Mouse (Mus musculus) 3T3-L1 (cell line): ENCODE measurements at regions not wholly inside any gene's neighbourhood (a gene's known extent, or its start where the extent isn't known, plus 50 kb on each side); places are given as distances from the start of the nearest gene placed in this dataset.
"Not testable (repeated sequence)": the region's sequence is repeated elsewhere in the genome, so short reads cannot be mapped to it uniquely, and the experiment has no call there.

Source experiments
- DNase-seq: peaks from one replicate; pipeline ENCODE4 v3.0.0-alpha.2; 2015; ENCODE audit warnings: low read depth, low spot score

GRCm38 (mm10) chr14:114485781-114486180, 606.2 kb upstream of the Gpc5 start:
- no peak for DNase-seq

- not testable (repeated sequence) for DNase-seq
Observed at GRCm38 (mm10) chr14:114493371-114493770, 598.6 kb upstream of the Gpc5 start.

- no peak for DNase-seq
Observed at GRCm38 (mm10) chr14:114504976-114505375, 587.0 kb upstream of the Gpc5 start.

GRCm38 (mm10) chr14:114547910-114548680, 543.9 kb upstream of the Gpc5 start:
- DNase-seq = no peak

GRCm38 (mm10) chr14:114549101-114549500, 542.9 kb upstream of the Gpc5 start:
- no peak for DNase-seq

- peak; percentile 17 for DNase-seq
Observed at GRCm38 (mm10) chr14:114566411-114567030, 525.5 kb upstream of the Gpc5 start.

GRCm38 (mm10) chr14:114567673-114568309, 524.2 kb upstream of the Gpc5 start:
- DNase-seq = peak; percentile 29

- no peak for DNase-seq
Observed at GRCm38 (mm10) chr14:114587367-114588064, 504.5 kb upstream of the Gpc5 start.

- no peak for DNase-seq
Observed at GRCm38 (mm10) chr14:114609296-114609695, 482.7 kb upstream of the Gpc5 start.

- no peak for DNase-seq
Observed at GRCm38 (mm10) chr14:114612400-114612799, 479.6 kb upstream of the Gpc5 start.

GRCm38 (mm10) chr14:114656636-114657035, 435.4 kb upstream of the Gpc5 start:
- no peak for DNase-seq

GRCm38 (mm10) chr14:114662028-114662427, 430.0 kb upstream of the Gpc5 start:
- DNase-seq = no peak

- DNase-seq = peak; percentile 9
Observed at GRCm38 (mm10) chr14:114685133-114685532, 406.9 kb upstream of the Gpc5 start.

- DNase-seq = no peak
Observed at GRCm38 (mm10) chr14:114694930-114695329, 397.1 kb upstream of the Gpc5 start.

- DNase-seq = no peak
Observed at GRCm38 (mm10) chr14:114697543-114697942, 394.5 kb upstream of the Gpc5 start.

- DNase-seq = no peak
Observed at GRCm38 (mm10) chr14:114723080-114723479, 368.9 kb upstream of the Gpc5 start.

GRCm38 (mm10) chr14:114767323-114767722, 324.7 kb upstream of the Gpc5 start:
- DNase-seq = no peak

- DNase-seq = no peak
Observed at GRCm38 (mm10) chr14:114776723-114777122, 315.3 kb upstream of the Gpc5 start.

GRCm38 (mm10) chr14:114781821-114782220, 310.2 kb upstream of the Gpc5 start:
- no peak for DNase-seq

- peak; percentile 73 for DNase-seq
Observed at GRCm38 (mm10) chr14:114790946-114791830, 300.8 kb upstream of the Gpc5 start.

- DNase-seq = no peak
Observed at GRCm38 (mm10) chr14:114791831-114792224, 300.2 kb upstream of the Gpc5 start.
